Mouse (Mus musculus): ENCODE measurements around the gene Creb3l1.

DNA sequence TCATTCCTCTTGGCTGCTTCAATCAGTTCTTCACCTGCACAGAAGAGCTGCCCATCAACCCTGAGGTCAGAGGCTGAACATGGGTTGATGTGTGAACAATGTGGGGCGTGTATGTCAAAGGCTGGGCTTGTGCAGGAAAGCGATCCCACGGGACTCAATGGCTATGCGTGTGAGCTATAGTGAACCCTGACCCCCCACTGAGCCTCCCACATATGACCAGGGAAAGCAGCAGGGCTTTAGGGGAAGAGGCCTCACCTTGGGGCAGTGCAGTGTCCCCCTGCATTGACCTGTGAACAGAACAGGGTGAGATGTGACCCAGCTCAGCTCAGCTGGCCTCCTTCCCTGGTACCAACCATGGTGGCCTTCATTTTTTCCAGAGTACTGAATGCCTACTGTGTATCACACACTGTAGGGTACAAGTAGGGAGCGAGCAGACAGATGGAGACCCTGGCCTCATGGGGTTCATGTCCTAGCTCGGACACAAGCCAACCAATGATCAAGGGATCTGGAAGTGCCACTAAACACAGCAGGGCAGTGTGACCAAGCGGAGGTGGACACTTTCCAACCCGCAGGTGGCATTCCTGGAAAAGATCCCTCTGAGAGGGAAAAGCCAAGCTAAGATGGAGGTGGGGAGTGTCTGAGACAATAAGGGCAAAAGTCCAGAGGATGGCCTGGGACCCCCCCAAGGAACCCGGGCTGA, 89.3 kb downstream of the Creb3l1 start:
- no peak for TF ChIP-seq POLR2A (IDR thresholded peaks at IDR 0.05; ENCODE audit: low read depth, low read length)
- TF ChIP-seq CTCF (IDR thresholded peaks at IDR 0.05; ENCODE audit: extremely low read depth, insufficient read length, insufficient replicate concordance, low read depth, low read length) = no peak

All from small intestine, adult 2 months (tissue).